Mouse (Mus musculus): ENCODE results near the gene Gm6217. TPM values are rescaled to one million over a fixed set of nuclear protein-coding genes. Genes with fewer than 3 reads are reported as not detected.
"Not testable (repeated sequence)": the region's sequence is repeated elsewhere in the genome, so short reads cannot be mapped to it uniquely, and the experiment has no call there.

The Gm6217 gene
- polyA plus RNA-seq, 1 experiment from 2014 or later, result not detected

GRCm38 (mm10) chr1:82942505-82942904 is 11.3 kb upstream of the Gm6217 start:
- H3K9me3 ChIP-seq; H3K9ac ChIP-seq; H3K36me3 ChIP-seq; H3K27ac ChIP-seq; H3K27me3 ChIP-seq; H3K4me1 ChIP-seq; H3K4me3 ChIP-seq; H3K4me2 ChIP-seq (replicated peaks); ATAC-seq (ENCODE audit: insufficient number of reproducible peaks, insufficient read depth, low FRiP score, low TSS enrichment): not testable (repeated sequence)
- 95% methylated on average over 2 of the region's 2 CpGs for WGBS

DNA sequence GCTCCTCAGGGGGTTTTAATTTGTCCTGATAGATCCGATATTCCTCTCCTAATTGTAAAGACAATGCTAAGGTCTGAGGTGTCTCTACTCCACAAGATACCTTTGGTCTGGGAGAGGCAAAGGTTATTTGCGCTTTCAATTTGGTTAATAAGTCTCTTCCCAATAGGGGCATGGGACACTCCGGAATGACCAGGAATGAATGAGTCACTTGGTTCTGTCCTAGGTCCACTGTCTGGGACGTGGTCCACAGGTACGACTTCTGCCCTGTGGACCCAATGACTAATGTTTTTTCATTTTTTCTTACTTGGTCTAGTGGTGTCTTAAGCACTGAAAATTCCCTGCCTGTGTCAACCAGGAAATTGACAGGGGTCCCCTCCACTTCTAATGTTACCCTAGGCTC is 7.5 kb upstream of the Gm6217 start:
- Histone ChIP-seq H3K27ac (no peak overlapping the region), H3K4me1 (no peaks in the 10 kb centered on the region), H3K27me3 (no peaks in the 10 kb centered on the region), H3K9me3 (no peaks in the 10 kb centered on the region), H3K4me2 (replicated peaks) (no peak overlapping the region), H3K9ac (no peak overlapping the region), H3K36me3 (no peaks in the 10 kb centered on the region), H3K4me3 (no peak overlapping the region)
- 93% methylated on average over 5 of the region's 5 CpGs for WGBS
- ATAC-seq (ENCODE audit: insufficient number of reproducible peaks, insufficient read depth, low FRiP score, low TSS enrichment), result no peak

DNA sequence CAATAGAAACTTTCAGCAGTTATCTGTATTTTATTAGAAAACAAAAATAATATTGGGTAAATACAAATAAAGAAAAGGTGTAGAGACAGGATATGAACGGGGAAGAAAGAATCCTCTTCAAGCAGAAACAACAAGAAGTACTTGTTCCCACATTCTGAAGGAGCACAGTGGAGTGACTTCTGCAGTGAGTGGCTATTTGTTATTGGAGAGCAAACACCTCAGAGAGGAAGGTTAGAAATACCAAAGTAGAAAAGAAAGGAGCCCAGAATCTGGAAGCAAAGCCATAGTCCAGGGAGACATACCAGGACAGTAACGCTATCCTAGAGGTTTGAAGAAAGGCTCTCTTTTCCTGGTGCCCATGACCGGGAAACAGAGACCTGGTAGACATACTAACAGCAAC is 641 bp downstream of the Gm6217 start:
- ATAC-seq (ENCODE audit: insufficient number of reproducible peaks, insufficient read depth, low FRiP score, low TSS enrichment); H3K36me3 ChIP-seq: not testable (repeated sequence)

GRCm38 (mm10) chr1:82924650-82925049 is 6.5 kb downstream of the Gm6217 start, which contains the start of gene A030014E15Rik:
Gene A030014E15Rik (plus strand): TSS chr1:82924917.
- Histone ChIP-seq H3K4me2 (replicated peaks) (no peak within 1 kb of the TSS), H3K27me3 (no peaks in the 10 kb centered on the region), H3K36me3 (no peaks in the 10 kb centered on the region), H3K9me3 (no peaks in the 10 kb centered on the region), H3K4me1 (no peaks in the 10 kb centered on the region), H3K9ac (no peak within 1 kb of the TSS), H3K4me3 (no peak within 1 kb of the TSS), H3K27ac (no peak within 1 kb of the TSS)
- 91% methylated on average over 6 of the region's 6 CpGs for WGBS
- ATAC-seq (ENCODE audit: insufficient number of reproducible peaks, insufficient read depth, low FRiP score, low TSS enrichment), result no peak

More for the DNA sequence above, 641 bp downstream of the Gm6217 start:
- not testable (repeated sequence) for H3K9ac ChIP-seq; H3K4me2 ChIP-seq (replicated peaks); H3K4me3 ChIP-seq; H3K27ac ChIP-seq; H3K9me3 ChIP-seq; H3K27me3 ChIP-seq; H3K4me1 ChIP-seq
- 89% methylated on average over 3 of the region's 3 CpGs for WGBS

DNA sequence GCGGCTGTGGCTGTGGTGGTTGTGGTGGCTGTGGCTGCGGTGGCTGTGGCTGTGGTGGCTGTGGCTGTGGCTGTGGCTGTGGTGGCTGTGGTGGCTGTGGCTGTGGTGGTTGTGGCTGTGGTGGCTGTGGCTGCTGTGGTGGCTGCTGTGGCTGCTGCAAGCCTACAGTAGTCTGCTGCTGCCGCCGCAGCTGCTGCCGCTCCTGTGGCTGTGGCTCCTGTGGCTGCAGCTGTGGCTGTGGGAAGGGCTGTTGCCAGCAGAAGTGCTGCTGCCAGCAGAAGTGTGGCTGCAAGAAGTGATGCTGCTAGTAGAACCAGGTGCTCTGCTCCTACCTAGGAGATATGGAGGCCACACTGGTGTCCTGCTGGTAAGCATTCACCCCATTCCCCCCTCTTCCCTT is 17.8 kb downstream of the Gm6217 start:
- WGBS, result 96% methylated on average over 5 of the region's 5 CpGs
- H3K9ac ChIP-seq, result not testable (repeated sequence)

DNA sequence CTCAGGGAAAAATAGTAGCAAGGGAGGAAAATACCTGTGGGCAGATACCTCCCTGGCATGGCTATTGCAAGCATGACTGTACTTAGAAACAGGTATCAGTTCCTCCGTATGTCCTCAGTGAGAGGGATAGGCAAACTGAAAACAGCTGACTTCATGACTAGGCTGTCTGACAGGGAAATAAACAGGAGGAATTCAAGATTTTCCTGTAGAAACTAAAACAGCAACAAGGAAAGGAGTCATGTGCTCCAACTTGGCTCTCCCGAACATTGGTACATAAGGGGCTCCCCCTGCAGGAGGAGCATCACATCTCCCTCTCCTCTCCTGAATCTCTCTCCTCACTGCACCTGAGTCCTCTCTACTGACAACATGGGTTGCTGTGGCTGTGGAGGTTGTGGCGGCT is 18.2 kb downstream of the Gm6217 start, which contains the start of gene A030005L19Rik:
Gene A030005L19Rik, plus strand, starts transcription at position 301 of the 400 bp plus-strand sequence.
- no peaks in the 10 kb centered on the region for H3K36me3 ChIP-seq
- H3K27ac ChIP-seq, result no peak within 1 kb of the TSS
- no peak within 1 kb of the TSS for H3K4me2 ChIP-seq (replicated peaks)
- H3K27me3 ChIP-seq, result no peaks in the 10 kb centered on the region
- 80% methylated on average over 3 of the region's 3 CpGs for WGBS
- ATAC-seq (ENCODE audit: insufficient number of reproducible peaks, insufficient read depth, low FRiP score, low TSS enrichment), result no peak
- H3K9ac ChIP-seq, result no peak within 1 kb of the TSS
- H3K4me1 ChIP-seq, result no peaks in the 10 kb centered on the region
- H3K9me3 ChIP-seq, result no peaks in the 10 kb centered on the region
- no peak within 1 kb of the TSS for H3K4me3 ChIP-seq

More for the DNA sequence above, 17.8 kb downstream of the Gm6217 start:
- H3K27me3 ChIP-seq; H3K4me2 ChIP-seq (replicated peaks); H3K27ac ChIP-seq; ATAC-seq (ENCODE audit: insufficient number of reproducible peaks, insufficient read depth, low FRiP score, low TSS enrichment); H3K36me3 ChIP-seq; H3K9me3 ChIP-seq; H3K4me3 ChIP-seq; H3K4me1 ChIP-seq: not testable (repeated sequence)

- WGBS, result 81% methylated on average over 3 of the region's 3 CpGs
- peaks cover 14% of the 10 kb centered on the region for H3K36me3 ChIP-seq
- H3K4me3 ChIP-seq, result no peak overlapping the region
- H3K9ac ChIP-seq, result no peak overlapping the region
- H3K4me1 ChIP-seq, result no peaks in the 10 kb centered on the region
- H3K4me2 ChIP-seq (replicated peaks), result no peak overlapping the region
- no peaks in the 10 kb centered on the region for H3K27me3 ChIP-seq
- H3K27ac ChIP-seq, result no peak overlapping the region
- no peak for ATAC-seq (ENCODE audit: insufficient number of reproducible peaks, insufficient read depth, low FRiP score, low TSS enrichment)
- no peaks in the 10 kb centered on the region for H3K9me3 ChIP-seq
Measured at GRCm38 (mm10) chr1:82905886-82906285, 25.3 kb downstream of the Gm6217 start.

- H3K9ac ChIP-seq, result no peak overlapping the region
- ATAC-seq (ENCODE audit: insufficient number of reproducible peaks, insufficient read depth, low FRiP score, low TSS enrichment), result no peak
- 93% methylated on average over 3 of the region's 3 CpGs for WGBS
- H3K4me1 ChIP-seq, result no peaks in the 10 kb centered on the region
- H3K4me3 ChIP-seq, result no peak overlapping the region
- H3K4me2 ChIP-seq (replicated peaks), result no peak overlapping the region
- no peaks in the 10 kb centered on the region for H3K27me3 ChIP-seq
- no peak overlapping the region for H3K27ac ChIP-seq
- peaks cover 17% of the 10 kb centered on the region for H3K36me3 ChIP-seq
- H3K9me3 ChIP-seq, result no peaks in the 10 kb centered on the region
Measured at GRCm38 (mm10) chr1:82901201-82901600, 30.0 kb downstream of the Gm6217 start.

- H3K4me1 ChIP-seq, result no peaks in the 10 kb centered on the region
- H3K4me3 ChIP-seq, result no peak overlapping the region
- ATAC-seq (ENCODE audit: insufficient number of reproducible peaks, insufficient read depth, low FRiP score, low TSS enrichment), result no peak
- peaks cover 17% of the 10 kb centered on the region for H3K36me3 ChIP-seq
- WGBS, result 98% methylated on average over 1 of the region's 1 CpGs
- no peak overlapping the region for H3K4me2 ChIP-seq (replicated peaks)
- H3K27ac ChIP-seq, result no peak overlapping the region
- no peaks in the 10 kb centered on the region for H3K27me3 ChIP-seq
- no peaks in the 10 kb centered on the region for H3K9me3 ChIP-seq
- H3K9ac ChIP-seq, result no peak overlapping the region
Measured at GRCm38 (mm10) chr1:82900567-82900966, 30.6 kb downstream of the Gm6217 start.

DNA sequence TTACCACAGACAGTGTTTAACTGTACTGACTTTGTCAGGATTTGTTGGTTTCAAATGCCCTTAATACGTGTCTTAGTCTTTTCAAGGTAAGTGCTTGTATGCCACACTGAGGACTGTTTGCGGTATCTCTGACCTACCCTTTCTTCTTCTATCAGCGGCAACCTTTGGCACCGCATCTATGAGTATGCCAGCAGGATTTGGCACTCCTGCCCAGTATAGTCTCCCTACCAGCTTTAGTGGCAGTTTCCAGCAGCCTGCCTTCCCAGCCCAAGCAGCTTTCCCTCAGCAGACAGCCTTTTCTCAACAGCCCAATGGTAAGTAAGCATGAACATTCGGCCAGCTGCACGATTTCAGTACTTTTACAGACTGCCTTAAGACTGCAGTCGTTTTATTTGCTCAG is 37.9 kb downstream of the Gm6217 start:
- Histone ChIP-seq H3K4me2 (replicated peaks) (no peak overlapping the region), H3K4me1 (no peaks in the 10 kb centered on the region), H3K9ac (no peak overlapping the region), H3K27me3 (no peaks in the 10 kb centered on the region), H3K4me3 (no peak overlapping the region), H3K36me3 (peaks cover 23% of the 10 kb centered on the region), H3K9me3 (no peaks in the 10 kb centered on the region), H3K27ac (no peak overlapping the region)
- no peak for ATAC-seq (ENCODE audit: insufficient number of reproducible peaks, insufficient read depth, low FRiP score, low TSS enrichment)
- 94% methylated on average over 7 of the region's 7 CpGs for WGBS

Other genes with a start within 250 kb of the Gm6217 start
- gene Mff, start 206.5 kb downstream of the Gm6217 start, polyA plus RNA-seq (2016; fragmentation: Nextera tagmentation; extraction: Ambion mirVana), result 213 and 218 TPM in 2 replicates
- gene Tm4sf20, start 162.9 kb downstream of the Gm6217 start, polyA plus RNA-seq (2016; fragmentation: Nextera tagmentation; extraction: Ambion mirVana), result not detected in 2 replicates
- gene Gm47791, start 160.2 kb downstream of the Gm6217 start, polyA plus RNA-seq (2016; fragmentation: Nextera tagmentation; extraction: Ambion mirVana), result not detected in 2 replicates
- 38.9 and 39.5 TPM in 2 replicates for gene Agfg1, start 91.9 kb downstream of the Gm6217 start, polyA plus RNA-seq (2016; fragmentation: Nextera tagmentation; extraction: Ambion mirVana)
- 0.39 TPM in 1 of 2 replicates, not detected in the other for gene A030005L19Rik, start 18.1 kb downstream of the Gm6217 start, polyA plus RNA-seq (2016; fragmentation: Nextera tagmentation; extraction: Ambion mirVana)
- gene A030014E15Rik, start 6.5 kb downstream of the Gm6217 start, polyA plus RNA-seq (2016; fragmentation: Nextera tagmentation; extraction: Ambion mirVana), result not detected in 2 replicates
- gene A030003K21Rik, start 12.0 kb upstream of the Gm6217 start, polyA plus RNA-seq (2016; fragmentation: Nextera tagmentation; extraction: Ambion mirVana), result not detected in 2 replicates
- not detected in 2 replicates for gene Gm7544, start 24.6 kb upstream of the Gm6217 start, polyA plus RNA-seq (2016; fragmentation: Nextera tagmentation; extraction: Ambion mirVana)
- gene Gm47955, start 28.9 kb upstream of the Gm6217 start, polyA plus RNA-seq (2016; fragmentation: Nextera tagmentation; extraction: Ambion mirVana), result not detected in 2 replicates
- gene Gm47959, start 69.1 kb upstream of the Gm6217 start, polyA plus RNA-seq (2016; fragmentation: Nextera tagmentation; extraction: Ambion mirVana), result not detected in 2 replicates
- 0.20 and 0.32 TPM in 2 replicates for gene Slc19a3, start 107.0 kb upstream of the Gm6217 start, polyA plus RNA-seq (2016; fragmentation: Nextera tagmentation; extraction: Ambion mirVana)
- not detected in 2 replicates for gene Krtap28-10, start 111.1 kb upstream of the Gm6217 start, polyA plus RNA-seq (2016; fragmentation: Nextera tagmentation; extraction: Ambion mirVana)
- not detected in 2 replicates for gene Gm47969, start 113.5 kb upstream of the Gm6217 start, polyA plus RNA-seq (2016; fragmentation: Nextera tagmentation; extraction: Ambion mirVana)
- not detected in 2 replicates for gene A030005K14Rik, start 128.0 kb upstream of the Gm6217 start, polyA plus RNA-seq (2016; fragmentation: Nextera tagmentation; extraction: Ambion mirVana)
- gene Krtap28-13, start 129.5 kb upstream of the Gm6217 start, polyA plus RNA-seq (2016; fragmentation: Nextera tagmentation; extraction: Ambion mirVana), result not detected in 2 replicates
- gene Ccl20, start 185.4 kb upstream of the Gm6217 start, polyA plus RNA-seq (2016; fragmentation: Nextera tagmentation; extraction: Ambion mirVana), result 0.22 TPM in 1 of 2 replicates, not detected in the other
- 0.12 TPM in 1 of 2 replicates, not detected in the other for gene Daw1, start 228.4 kb upstream of the Gm6217 start, polyA plus RNA-seq (2016; fragmentation: Nextera tagmentation; extraction: Ambion mirVana)

Measured in embryonic facial prominence, embryonic 12.5 days (tissue).